Mouse (Mus musculus) kidney, adult 2 months (tissue): Measurements from ENCODE around the gene Proca1. TPM values are rescaled to one million over a fixed set of nuclear protein-coding genes. Genes with fewer than 3 reads are reported as not detected.
A peak's percentile ranks its signal among the peaks of the same experiment; 100 is the strongest.

ENCODE experiments used
- DNase-seq: peaks from one replicate; pipeline ENCODE4 v3.0.0; 2021
- H3K27ac ChIP-seq: fragments of 200-500 bp; 2 replicates; pipeline ENCODE4 v1.5.1; 2012; ENCODE audit warnings: low read depth, low read length, control low read depth, inconsistent platforms; ENCODE audit not compliant: insufficient read depth
- H3K27me3 ChIP-seq: fragments of 200-500 bp; replicated peaks from 2 replicates; pipeline ENCODE4 v1.6.1; 2012; ENCODE audit warnings: mild to moderate bottlenecking, moderate library complexity, low read length, inconsistent platforms; ENCODE audit not compliant: control insufficient read depth, insufficient read depth
- H3K36me3 ChIP-seq: fragments of 200-500 bp; 2 replicates; pipeline ENCODE4 v1.6.1; 2012; ENCODE audit warnings: mild to moderate bottlenecking, moderate library complexity, low read length, inconsistent platforms; ENCODE audit not compliant: control insufficient read depth, insufficient read depth
- H3K4me1 ChIP-seq: fragments of 200-500 bp; 2 replicates; pipeline ENCODE4 v1.6.1; 2011; ENCODE audit warnings: low read length; ENCODE audit not compliant: control insufficient read depth, insufficient read depth
- H3K4me3 ChIP-seq: fragments of 200-500 bp; 2 replicates; pipeline ENCODE4 v1.5.1; 2011; ENCODE audit warnings: mild to moderate bottlenecking, low read depth, low read length, control low read depth; ENCODE audit not compliant: insufficient read depth
- CTCF ChIP-seq: fragments of 200-500 bp; conservative IDR thresholded peaks from 2 replicates; pipeline ENCODE4 v1.5.1; 2011; ENCODE audit warnings: low read depth, mild to moderate bottlenecking, control low read depth, low read length, moderate library complexity, mixed read lengths; ENCODE audit not compliant: insufficient read depth, insufficient read length
- POLR2A ChIP-seq: fragments of 200-500 bp; IDR thresholded peaks from one replicate; pipeline ENCODE4 v1.6.1; 2011; ENCODE audit warnings: low read depth, low read length, control low read depth
- WGBS: fragments of 180-500 bp; shearing (Covaris S2); methylation state at CpG from one replicate; pipeline ENCODE4 v1.1.7; 2018; 5-methylcytosine and 5-hydroxymethylcytosine counted together
- polyA plus RNA-seq: library from polyadenylated mRNA; depleted of rRNA; stranded (reverse); fragments of >200 nt; gene quantifications from 2 replicates; pipeline ENCODE4 v1.2.3, GENCODE M21; 2012

The Proca1 gene
- polyA plus RNA-seq, 1 experiment, result 1.8 TPM

DNA sequence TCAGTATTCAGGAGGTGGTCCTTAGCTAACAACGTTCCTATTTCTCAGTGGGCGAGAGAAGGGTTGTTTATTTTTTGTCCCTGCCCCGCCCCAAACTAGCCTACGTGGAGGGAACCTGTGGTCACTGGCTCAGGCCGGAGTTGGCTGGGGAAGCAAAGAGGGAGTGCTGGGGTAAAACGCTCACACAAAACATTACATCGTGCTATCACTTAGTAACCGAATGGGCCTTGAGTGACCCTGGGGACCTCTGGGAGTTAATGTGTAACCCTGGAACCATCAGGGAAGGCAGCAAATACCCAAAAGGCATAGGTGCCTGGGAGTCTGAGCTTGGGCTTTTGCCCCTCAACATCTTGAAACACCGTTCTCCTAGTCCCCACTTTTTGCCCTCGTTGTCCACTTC lies 15.8 kb upstream of the Proca1 start:
- TF ChIP-seq POLR2A (no peak), CTCF (no peak)
- H3K27ac ChIP-seq, result peak overlapping the region; percentile 93
- peaks cover 13% of the 10 kb centered on the region; the same call in 1 of the 2 replicates for H3K4me1 ChIP-seq

DNA sequence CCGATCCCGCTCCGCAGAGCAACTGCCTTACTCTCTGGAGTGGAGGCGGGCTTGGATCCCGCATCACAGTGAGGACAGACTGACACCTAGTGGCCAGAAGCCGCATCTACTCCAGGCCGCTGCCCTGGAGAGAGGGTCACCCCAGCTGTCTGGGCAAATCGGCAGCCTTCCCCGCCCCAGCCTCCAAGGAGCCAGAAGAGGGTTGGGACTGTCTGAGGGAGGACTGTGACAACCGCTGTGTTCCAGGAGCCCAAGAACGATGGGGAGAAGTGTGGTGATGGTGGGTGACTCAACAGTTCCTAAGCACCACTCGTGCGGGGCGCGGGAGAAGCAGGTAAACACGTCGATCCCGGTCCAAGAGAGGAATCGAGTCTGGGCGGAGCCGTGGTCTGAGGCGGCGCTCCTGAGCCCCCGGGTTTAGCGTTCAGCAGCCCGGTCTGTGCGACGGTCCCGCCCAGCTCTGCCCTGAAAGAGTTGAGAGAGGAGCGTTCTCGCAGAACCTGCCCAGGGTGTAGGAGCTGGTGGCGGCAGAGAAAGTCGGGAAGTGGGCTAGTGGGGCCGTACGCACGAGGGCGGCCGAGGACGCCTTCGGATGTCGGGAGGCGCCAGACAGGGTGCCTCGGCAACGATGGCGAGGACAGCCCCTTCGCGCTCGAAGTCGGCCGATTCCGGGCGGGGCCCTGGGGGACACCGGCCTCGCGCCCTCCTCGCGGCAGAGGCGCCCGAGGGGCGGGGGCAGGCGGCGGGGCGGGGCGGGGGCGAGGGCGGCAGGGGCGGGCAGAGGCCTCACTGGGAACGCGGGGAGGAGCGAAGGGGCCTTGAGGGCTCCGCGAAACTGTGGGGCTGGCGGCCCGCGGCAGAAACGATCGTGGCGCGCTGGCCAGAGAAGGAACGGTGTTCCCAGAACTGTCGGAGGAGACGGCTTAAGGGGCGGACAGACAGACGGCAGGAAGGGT lies 15.0 kb upstream of the Proca1 start:
- WGBS, result under 1% methylated on average over 83 of the region's 84 CpGs
- TF ChIP-seq POLR2A (peak; percentile 22), CTCF (peak; percentile 97)
- peaks cover 4% of the 10 kb centered on the region; the same call in 1 of the 2 replicates for H3K36me3 ChIP-seq

More for the DNA sequence above, 15.8 kb upstream of the Proca1 start:
- DNase-seq, result peak; percentile 95
- H3K36me3 ChIP-seq, result peaks cover 4% of the 10 kb centered on the region; the same call in 1 of the 2 replicates
- no peaks in the 10 kb centered on the region for H3K27me3 ChIP-seq
- WGBS, result 1% methylated on average over 10 of the region's 10 CpGs
- H3K4me3 ChIP-seq, result peak overlapping the region; percentile 83

DNA sequence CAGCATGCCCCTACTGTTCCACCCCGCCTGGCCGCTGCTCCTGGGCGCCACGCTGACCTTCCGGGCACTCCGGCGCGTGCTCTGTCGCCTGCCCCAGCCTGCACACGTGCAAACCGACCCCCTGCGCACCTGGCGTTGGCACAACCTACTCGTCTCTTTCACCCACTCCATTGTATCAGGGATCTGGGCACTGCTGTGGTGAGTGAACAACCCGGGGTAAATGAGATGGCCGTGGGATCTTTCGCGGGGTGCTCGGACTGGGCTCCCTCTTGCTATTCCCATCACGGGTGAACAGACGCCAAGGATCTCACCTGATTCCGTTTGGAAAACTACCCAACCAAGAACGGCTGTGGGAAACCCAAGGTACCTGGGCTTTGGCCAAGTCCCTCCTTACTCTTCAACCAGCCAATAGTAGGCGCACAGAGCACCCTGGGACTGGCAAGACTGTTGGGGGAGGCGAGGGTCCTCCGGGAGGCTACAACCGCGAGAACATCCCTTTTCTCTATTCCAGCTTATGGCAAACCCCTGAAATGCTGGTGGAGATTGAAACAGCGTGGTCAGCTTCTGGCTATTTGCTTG lies 14.2 kb upstream of the Proca1 start:
- peaks cover 4% of the 10 kb centered on the region; the same call in 1 of the 2 replicates for H3K36me3 ChIP-seq
- H3K27me3 ChIP-seq, result no peaks in the 10 kb centered on the region
- peak overlapping the region; percentile 88 for H3K4me3 ChIP-seq
- DNase-seq, result peak; percentile 94
- peak overlapping the region; percentile 98 for H3K27ac ChIP-seq
- peaks cover 13% of the 10 kb centered on the region; the same call in 1 of the 2 replicates for H3K4me1 ChIP-seq
- TF ChIP-seq CTCF, result no peak
- no peak for TF ChIP-seq POLR2A
- 5% methylated on average over 29 of the region's 29 CpGs for WGBS

More for the DNA sequence above, 15.0 kb upstream of the Proca1 start:
- Histone ChIP-seq H3K4me3 (peak overlapping the region; percentile 88), H3K27ac (peak overlapping the region; percentile 98), H3K27me3 (no peaks in the 10 kb centered on the region), H3K4me1 (peaks cover 13% of the 10 kb centered on the region; the same call in 1 of the 2 replicates)
- peak; percentile 97 for DNase-seq

DNA sequence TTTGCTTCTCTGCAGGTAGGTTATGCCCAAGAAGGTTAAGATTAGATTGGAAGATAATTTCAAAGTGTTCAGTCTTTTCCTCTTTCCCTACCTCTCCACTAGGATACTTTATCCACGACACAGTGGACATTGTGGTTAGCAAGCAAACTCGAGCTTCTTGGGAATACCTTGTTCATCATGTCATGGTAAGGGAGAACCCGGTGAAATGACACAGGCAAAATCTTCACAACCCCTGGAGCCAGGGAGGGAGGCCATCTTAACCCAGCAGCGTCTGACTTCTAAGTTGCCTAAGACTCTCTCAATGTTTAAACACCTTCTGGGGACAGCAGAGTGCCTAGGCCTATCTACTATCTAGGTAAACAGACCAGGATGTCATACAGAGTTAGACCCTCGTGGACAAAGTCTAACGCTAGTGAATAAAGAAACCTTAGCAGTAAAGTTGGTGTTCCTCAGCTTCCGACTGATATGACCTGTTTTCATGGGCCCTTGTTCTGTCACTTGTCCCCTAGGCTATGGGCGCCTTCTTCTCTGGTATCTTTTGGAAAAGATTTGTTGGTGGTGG lies 13.7 kb upstream of the Proca1 start:
- TF ChIP-seq POLR2A (no peak), CTCF (no peak)
- H3K4me1 ChIP-seq, result peaks cover 13% of the 10 kb centered on the region; the same call in 1 of the 2 replicates
- no peaks in the 10 kb centered on the region for H3K27me3 ChIP-seq
- no peak for DNase-seq
- 35% methylated on average over 8 of the region's 8 CpGs for WGBS
- peak overlapping the region; percentile 88 for H3K4me3 ChIP-seq
- H3K27ac ChIP-seq, result peak overlapping the region; percentile 54
- H3K36me3 ChIP-seq, result peaks cover 4% of the 10 kb centered on the region; the same call in 1 of the 2 replicates

DNA sequence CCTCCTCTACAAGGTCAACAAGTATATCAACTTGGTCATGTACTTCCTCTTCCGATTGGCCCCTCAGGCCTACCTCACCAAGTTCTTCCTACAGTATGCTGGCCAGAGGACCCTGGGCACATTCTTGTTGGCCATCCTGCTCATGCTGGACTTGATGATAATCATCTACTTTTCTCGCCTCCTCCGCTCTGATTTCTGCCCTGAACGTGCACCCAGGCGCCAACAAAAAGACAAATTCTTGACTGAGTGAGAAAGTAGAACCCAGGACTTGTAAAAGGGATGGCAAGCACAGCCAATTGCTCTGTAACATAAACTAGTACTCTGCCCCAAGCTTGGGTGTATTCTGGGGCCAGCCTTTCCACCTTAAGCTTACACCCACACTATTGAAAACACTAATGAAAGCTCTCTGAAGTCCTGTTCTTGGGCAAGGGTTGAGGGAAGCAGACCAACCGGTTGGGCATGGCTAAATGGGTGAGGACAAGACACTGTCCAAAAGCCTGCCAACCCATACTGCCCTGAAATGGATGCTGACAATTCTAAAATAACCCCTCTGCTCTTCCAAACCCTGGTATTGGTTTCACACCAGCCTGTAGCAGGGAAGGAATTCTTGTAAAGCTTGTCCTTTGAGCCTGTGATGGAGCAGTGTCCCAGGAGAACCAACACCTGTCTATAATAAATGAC lies 13.0 kb upstream of the Proca1 start:
- no peaks in the 10 kb centered on the region for H3K27me3 ChIP-seq
- no peak overlapping the region for H3K4me3 ChIP-seq
- peaks cover 4% of the 10 kb centered on the region; the same call in 1 of the 2 replicates for H3K36me3 ChIP-seq
- 62% methylated on average over 6 of the region's 6 CpGs for WGBS
- no peak overlapping the region for H3K27ac ChIP-seq
- no peak for DNase-seq
- TF ChIP-seq CTCF (no peak), POLR2A (no peak)
- H3K4me1 ChIP-seq, result peaks cover 13% of the 10 kb centered on the region; the same call in 1 of the 2 replicates

DNA sequence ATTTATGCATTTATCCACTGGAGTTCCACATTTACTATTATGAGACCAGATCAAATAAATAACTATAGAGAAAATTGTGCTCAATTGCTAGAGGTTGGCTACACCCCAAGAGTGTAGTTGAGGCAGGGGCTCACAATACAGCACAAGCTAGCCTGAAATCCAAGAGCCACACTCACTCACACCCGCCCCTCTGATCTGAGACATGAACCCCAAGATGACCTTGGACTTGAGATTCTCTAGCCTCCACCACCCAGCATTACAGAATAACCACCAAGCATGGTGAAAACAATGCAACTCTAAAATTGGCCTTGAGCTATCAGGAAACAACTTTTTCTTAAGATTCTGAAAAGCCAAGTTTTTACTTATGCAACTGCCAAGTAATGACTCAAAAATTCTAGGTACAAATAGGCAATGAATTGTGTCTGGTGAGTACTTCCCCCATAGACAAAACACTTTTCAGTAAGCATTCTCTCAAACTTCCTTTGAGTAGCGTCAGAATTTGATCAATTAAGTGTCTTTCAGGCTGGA lies 11.3 kb upstream of the Proca1 start:
- no peak for TF ChIP-seq POLR2A
- TF ChIP-seq CTCF, result no peak
- 36% methylated on average over 2 of the region's 2 CpGs for WGBS
- no peak overlapping the region for H3K4me3 ChIP-seq
- no peak for DNase-seq
- no peak overlapping the region for H3K27ac ChIP-seq
- peaks cover 4% of the 10 kb centered on the region; the same call in 1 of the 2 replicates for H3K36me3 ChIP-seq
- H3K27me3 ChIP-seq, result no peaks in the 10 kb centered on the region
- peaks cover 9% of the 10 kb centered on the region; the same call in 1 of the 2 replicates for H3K4me1 ChIP-seq
